Mouse (Mus musculus) induced T-regulatory cell, adult 2 months (primary cell): Measurements from ENCODE around the gene Paqr5.
A peak's percentile ranks its signal among the peaks of the same experiment; 100 is the strongest.

ENCODE experiments used
- DNase-seq: peaks from one replicate; pipeline ENCODE4 v3.0.0-alpha.2; 2012; ENCODE audit warnings: low read depth

The Paqr5 gene

DNA sequence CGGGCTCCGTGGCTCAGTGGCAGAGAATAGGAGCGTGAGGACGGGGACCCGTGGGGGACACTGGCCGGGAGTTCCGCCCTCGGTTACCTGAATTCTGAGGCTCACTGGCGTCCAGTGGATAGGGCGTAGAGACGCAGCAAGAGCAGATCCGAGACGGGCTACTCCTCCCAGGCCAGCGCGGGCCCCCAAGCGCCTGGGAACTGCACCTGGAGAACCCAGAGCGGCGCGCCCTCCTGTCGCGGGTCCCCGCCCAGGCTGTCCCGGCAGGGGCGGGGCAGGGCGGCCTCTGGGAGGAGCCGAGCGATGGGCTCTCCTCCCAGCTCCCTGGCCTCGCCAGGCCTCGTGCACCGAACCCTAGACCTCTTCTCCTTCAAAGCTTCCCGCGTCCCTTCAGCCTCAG, at the start of gene Paqr5:
TSS of gene Paqr5 (minus strand) at position 257 of the 400 bp plus-strand sequence.
- DNase-seq, result peak; percentile 49

DNA sequence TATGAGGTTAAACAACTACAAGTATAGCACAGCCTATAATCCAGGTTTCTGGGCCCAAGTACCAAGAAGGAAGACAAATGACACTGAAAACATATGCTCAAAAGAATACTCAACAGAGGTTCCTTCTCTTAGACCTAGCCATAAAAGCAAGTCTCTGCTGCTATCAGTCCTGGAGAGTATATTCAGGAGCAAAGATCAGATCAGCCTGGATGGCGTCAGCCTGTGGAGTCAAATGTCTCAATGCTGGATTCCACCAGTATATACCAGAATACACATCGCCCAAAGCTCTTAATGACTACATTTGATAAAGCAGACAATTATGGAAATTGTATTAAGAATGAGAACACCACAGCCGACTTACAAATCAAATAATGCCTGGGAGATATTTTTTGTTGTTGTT, 35.6 kb upstream of the Paqr5 start:
- DNase-seq, result no peak

GRCm38 (mm10) chr9:62060431-62060830, 33.8 kb upstream of the Paqr5 start:
- DNase-seq, result no peak

DNA sequence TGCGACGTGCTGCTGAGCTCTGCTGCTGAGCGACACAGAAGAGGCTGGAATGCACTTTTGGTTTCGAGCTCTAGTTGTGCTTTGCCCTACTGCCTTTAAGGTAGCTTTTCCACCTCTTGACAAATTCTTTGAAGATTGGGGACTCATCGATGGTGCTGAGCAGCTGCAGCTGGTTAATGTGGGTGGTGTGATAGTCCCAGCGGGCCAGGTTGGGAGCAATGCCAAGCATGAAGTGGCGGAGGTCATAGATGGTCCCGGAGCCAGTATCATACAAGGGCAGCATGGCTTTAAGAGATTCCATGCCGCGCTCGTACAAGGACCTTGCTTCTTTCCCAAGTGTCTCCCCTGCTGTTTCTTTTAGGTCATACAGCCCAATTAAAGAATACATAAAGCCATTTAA, 33.3 kb upstream of the Paqr5 start:
- no peak for DNase-seq

DNA sequence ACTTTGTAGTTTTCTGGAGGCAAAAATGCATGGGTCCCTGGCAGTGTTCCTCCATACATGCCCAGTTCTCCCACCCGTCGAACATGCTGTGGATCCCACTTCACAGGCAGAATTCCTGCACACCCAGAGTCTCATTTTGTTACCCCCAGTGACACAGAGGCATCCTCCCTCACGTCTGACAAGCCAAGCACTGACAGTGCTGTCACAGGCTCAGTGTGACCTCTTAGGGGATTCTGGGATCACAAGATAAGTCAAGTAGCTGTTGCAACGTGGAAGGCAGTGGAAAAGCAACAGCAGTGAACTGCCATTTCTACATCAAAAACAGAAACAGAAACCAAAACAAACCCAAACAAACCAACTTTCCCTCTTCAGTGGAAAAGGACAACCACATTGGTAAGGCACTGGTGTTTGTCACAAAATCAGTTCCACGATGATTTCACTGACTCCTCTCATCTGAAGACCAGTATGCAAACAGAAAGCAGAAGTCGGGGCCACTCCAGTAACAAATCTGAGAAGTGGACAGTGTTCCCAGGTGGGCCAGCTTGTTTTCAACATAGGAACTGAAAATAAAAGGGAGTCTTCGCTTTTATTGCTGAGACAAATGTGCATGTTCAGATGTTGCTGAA, 31.3 kb upstream of the Paqr5 start:
- peak; percentile 60 for DNase-seq

DNA sequence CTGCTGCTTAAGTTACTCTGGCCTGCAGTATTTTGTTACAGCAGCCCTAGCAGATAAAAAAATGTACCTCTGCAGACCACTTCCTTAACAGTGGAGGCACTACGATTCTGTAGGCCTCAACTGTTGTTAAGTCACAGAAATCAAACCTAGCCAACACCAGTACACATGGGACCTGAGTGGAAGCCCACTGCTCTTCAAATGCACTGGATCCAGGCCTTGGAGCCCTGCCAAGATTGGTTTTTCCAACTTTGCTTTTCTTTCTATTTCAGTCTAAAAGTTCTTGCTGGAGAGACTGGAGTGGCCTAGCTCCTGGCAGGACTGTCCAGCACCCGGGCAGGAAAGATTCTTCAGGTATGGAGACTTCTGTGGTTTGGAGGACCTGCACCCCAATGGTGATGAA, 29.6 kb upstream of the Paqr5 start:
- no peak for DNase-seq

- DNase-seq, result peak; percentile 38
Measured at GRCm38 (mm10) chr9:62050801-62051200, 24.1 kb upstream of the Paqr5 start.

GRCm38 (mm10) chr9:62049166-62049565, 22.5 kb upstream of the Paqr5 start:
- no peak for DNase-seq

DNA sequence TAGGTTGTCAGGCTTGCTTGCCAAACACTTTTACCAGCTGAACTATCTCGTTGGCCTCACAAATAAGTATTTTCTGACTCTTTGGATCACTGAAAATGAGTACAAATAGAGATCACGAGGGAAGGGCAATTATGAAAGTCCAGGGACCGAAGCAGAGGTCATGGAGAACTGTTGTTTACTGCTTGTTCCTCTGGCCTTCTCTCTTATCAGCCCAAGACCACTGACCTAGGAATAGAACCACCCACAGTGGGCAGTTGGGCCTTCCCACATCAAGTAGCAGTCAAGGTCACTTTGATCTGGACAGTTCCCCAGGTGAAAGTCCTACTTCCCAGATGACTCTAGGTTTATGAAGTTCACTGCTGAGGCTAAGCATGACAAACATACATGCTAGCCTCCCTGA, 15.5 kb upstream of the Paqr5 start:
- no peak for DNase-seq

DNA sequence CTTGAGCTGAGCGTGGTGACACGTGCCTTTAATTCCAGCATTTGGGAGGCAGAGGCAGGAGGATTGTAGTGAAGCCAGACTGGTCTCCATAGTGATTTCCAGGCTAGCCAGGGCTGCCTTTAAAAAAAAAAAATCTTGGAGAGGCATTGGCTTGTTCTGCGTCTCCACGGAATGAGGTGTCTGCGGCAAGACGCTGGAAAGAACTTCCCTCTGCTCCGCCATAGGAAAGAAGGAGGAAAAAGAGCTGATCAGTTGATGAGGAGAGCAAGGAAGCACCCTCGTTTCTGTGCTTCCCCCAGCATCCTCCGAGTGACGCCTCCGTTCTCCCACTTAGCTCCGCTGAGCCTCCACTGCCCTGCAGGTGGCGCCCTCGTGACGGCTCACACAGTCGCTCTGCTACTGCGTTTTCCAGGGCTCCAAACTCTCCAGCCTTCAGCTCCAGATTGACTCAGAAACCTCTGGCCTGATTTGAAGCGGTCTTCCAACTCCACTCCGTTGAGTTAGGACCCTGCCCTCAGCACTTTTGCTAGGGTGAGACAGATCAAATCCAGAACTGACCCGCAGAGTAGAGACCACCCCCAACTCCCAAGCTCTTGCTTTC, 13.5 kb upstream of the Paqr5 start:
- DNase-seq, result peak; percentile 79

GRCm38 (mm10) chr9:62035806-62036205, 9.2 kb upstream of the Paqr5 start:
- DNase-seq, result no peak

DNA sequence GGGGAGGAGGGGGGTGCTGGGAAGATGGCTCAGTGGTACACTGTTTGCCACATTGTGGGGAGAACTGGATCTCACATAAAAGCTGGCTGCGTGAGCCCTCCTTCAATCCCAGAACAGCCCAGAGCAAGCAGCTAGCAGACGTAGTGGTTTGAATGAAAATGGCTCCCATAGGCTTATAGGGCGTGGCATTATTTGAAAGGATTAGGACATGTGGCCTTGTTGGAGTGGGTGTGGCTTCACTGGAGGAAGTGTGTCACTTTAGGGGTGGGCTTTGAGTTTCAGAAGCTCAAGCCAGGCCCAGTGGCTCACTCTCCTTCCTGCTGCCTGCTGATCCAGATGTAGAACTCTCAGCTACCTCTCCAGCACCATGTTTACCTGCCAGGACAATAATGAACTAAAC, 5.5 kb upstream of the Paqr5 start:
- no peak for DNase-seq

DNA sequence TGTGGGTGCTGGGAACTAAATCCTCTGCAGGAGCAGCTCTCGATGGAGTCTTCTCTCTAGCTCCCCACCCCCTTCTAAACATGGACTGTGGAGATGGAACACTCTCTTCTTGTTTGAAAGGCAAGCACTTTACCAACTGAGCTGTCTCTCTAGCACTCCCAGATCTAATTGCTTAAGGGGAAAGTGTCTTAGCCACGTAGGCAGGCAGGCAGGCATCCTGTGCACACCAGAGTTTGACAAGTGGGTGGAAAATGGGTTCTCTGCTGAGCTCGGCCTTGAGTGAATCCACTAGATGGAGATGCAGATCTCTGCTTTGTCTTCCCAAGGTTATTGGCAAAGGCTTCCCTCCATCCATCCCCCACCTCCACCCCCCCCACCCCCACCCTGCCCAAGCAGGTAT, 1.4 kb upstream of the Paqr5 start:
- DNase-seq, result no peak

- DNase-seq, result no peak
Measured at GRCm38 (mm10) chr9:62025056-62025455, 1.6 kb downstream of the Paqr5 start.

- no peak for DNase-seq
Measured at GRCm38 (mm10) chr9:62023879-62024278, 2.8 kb downstream of the Paqr5 start.

GRCm38 (mm10) chr9:62022961-62023680, 3.5 kb downstream of the Paqr5 start:
- no peak for DNase-seq

GRCm38 (mm10) chr9:62021583-62022120, 5.0 kb downstream of the Paqr5 start:
- DNase-seq, result no peak

DNA sequence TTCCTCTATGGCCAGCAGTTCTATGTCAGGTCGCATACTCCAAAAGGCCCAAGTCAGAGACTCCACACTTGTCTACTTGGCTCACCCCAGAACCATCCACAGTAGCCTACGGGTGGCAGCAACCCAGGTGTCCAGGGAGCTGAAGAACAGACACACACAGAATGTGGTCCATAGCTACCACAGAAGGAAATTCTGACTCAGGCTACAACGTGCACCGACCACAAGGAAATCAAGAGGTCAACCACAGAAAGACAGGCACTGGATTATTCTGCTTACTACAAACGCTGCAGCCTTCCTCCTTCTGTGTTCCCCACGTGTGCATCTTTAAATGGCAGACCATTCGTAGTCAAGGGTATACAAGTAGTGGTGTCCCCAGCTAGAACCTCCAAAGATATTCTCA, 6.4 kb downstream of the Paqr5 start:
- peak; percentile 19 for DNase-seq

GRCm38 (mm10) chr9:62018229-62019093, 8.2 kb downstream of the Paqr5 start:
- DNase-seq, result no peak

- DNase-seq, result no peak
Measured at GRCm38 (mm10) chr9:62017329-62017728, 9.3 kb downstream of the Paqr5 start.

- DNase-seq, result peak; percentile 35
Measured at GRCm38 (mm10) chr9:62015504-62015903, 11.2 kb downstream of the Paqr5 start.
